Comparison of ENCODE assay signal across 11 mouse cellular contexts in the genomic region with DNA sequence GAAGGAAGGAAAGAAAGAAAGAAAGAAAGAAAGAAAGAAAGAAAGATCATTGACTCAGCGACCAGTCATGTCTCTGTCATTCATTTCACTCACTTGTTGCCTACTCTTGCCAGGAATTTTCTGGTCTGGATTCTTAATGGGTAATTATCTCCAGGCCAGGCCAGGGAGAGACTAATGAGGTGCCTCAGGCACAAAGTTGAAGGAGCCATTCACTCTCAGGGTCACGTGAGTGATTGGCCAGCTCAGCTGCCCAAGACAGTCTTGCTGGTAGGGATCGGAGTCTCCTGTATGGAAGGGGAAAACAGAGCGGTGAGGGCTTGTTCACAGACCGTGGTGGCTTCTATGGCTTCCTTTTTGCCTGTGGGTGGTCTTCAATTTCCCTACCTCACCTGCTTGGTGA.
"Had no signal": no experiment of that assay in that cellular context is flagged by ENCODE, and none has a peak within 500 bp of the region (broad histone marks: within the 10 kb centered on the region; RNA-seq: fewer than 3 reads in every experiment).

No protein-coding gene starts in this region.

- H3K9ac ChIP-seq: limb, embryonic 13.5 days; liver, embryonic 14.5 days; neural tube, embryonic 12.5 days had no signal

- DNase-seq: kidney, postnatal 14 days; left cerebral cortex, postnatal 4 days; lung, adult 18-20 months; lung, postnatal 4 days; thymus, postnatal 4 days had no signal

- H3K4me2 ChIP-seq: limb, embryonic 13.5 days; neural tube, embryonic 12.5 days had no signal

- H3K9me3 ChIP-seq: limb, embryonic 13.5 days; midbrain, embryonic 10.5 days; neural tube, embryonic 12.5 days had no signal

- H3K4me3 ChIP-seq: limb, embryonic 13.5 days; midbrain, embryonic 10.5 days; myocyte; neural tube, embryonic 12.5 days had no signal

- H3K27ac ChIP-seq: limb, embryonic 13.5 days; liver, embryonic 14.5 days; midbrain, embryonic 10.5 days; neural tube, embryonic 12.5 days; stomach, postnatal 0 days had no signal

- H3K36me3 ChIP-seq: limb, embryonic 13.5 days; midbrain, embryonic 10.5 days; neural tube, embryonic 12.5 days had no signal
